8 mouse cellular contexts compared by ENCODE assay signal in the genomic region with DNA sequence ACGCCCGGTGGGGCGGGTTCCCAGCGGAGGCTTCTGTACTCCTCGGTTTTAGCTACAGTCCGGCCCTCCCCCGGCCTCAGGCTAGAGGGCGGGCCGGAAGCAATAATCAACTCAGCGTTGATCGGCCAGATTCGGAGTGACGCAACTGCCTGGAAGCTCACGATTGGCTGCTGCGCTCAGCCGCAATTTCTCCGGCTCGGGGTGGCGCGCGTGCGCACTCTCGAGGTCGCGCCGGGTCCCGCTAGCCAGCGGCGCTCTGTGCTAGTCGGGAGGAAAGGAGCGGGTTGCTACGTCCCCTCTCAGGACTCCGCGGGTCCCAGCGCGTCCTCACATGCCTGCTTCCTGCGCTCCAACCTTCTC. TPM values are rescaled to one million over a fixed set of nuclear protein-coding genes. Genes with fewer than 3 reads are reported as not detected.
DNase-seq lines count a peak whose midpoint lies in the region; ATAC-seq and TF ChIP-seq lines count a peak whose summit lies in the region.

TSS of gene Tecpr1 (minus strand) at position 113 of the 360 bp plus-strand sequence.

- no peaks in the 10 kb centered on the region for H3K27me3 ChIP-seq in MEL (ENCODE audit: control insufficient read depth in 1 of 2, insufficient read depth in 2 of 2, low read length in 2 of 2)
- H3K27me3 ChIP-seq in cerebellum, adult 2 months (ENCODE audit: control insufficient read depth, insufficient read depth, low read length): no peaks in the 10 kb centered on the region
- H3K27me3 ChIP-seq in forebrain, postnatal 0 days (ENCODE audit: insufficient read depth, low read length): no peaks in the 10 kb centered on the region
- no peaks in the 10 kb centered on the region for H3K27me3 ChIP-seq in lung, embryonic 15.5 days

- peak; percentile 98 for ATAC-seq in forebrain, postnatal 0 days
- ATAC-seq in lung, embryonic 15.5 days (ENCODE audit: borderline replicate concordance, extremely low read depth, low FRiP score, low TSS enrichment): peak; percentile 98

- H3K79me2 ChIP-seq in MEL (ENCODE audit: control insufficient read depth, insufficient read depth, low read length, poor library complexity): no peaks in the 10 kb centered on the region

- WGBS in cerebellum, adult 2 months: under 1% methylated on average over 37 of the region's 37 CpGs
- under 1% methylated on average over 37 of the region's 37 CpGs for WGBS in forebrain, postnatal 0 days
- under 1% methylated on average over 37 of the region's 37 CpGs for WGBS in lung, embryonic 15.5 days

- no peaks in the 10 kb centered on the region for H3K9me3 ChIP-seq in MEL (replicated peaks; ENCODE audit: insufficient read depth, low read length)
- no peaks in the 10 kb centered on the region for H3K9me3 ChIP-seq in forebrain, postnatal 0 days (ENCODE audit: low read length)
- H3K9me3 ChIP-seq in lung, embryonic 15.5 days: no peaks in the 10 kb centered on the region

- TF ChIP-seq POLR2A in MEL (IDR thresholded peaks at IDR 0.05; ENCODE audit: control insufficient read depth in 1 of 2, insufficient read depth in 1 of 2, low read depth in 1 of 2, low read length in 2 of 2, poor library complexity in 1 of 2): peak; percentile 90 to 96; a peak in 3 of 4 replicates
- TF ChIP-seq POLR2A in cerebellum, adult 2 months (IDR thresholded peaks at IDR 0.05; ENCODE audit: borderline replicate concordance, insufficient read depth, low read length): peak; percentile 97

- peak within 1 kb of the TSS; percentile 68 for H3K27ac ChIP-seq in MEL (ENCODE audit: control insufficient read depth, low read depth, low read length)
- peak within 1 kb of the TSS; percentile 96 for H3K27ac ChIP-seq in cerebellum, adult 2 months (ENCODE audit: insufficient read depth, low read length)
- peak within 1 kb of the TSS; percentile 80 for H3K27ac ChIP-seq in forebrain, postnatal 0 days (ENCODE audit: low read depth, low read length)
- H3K27ac ChIP-seq in lung, embryonic 15.5 days: peak within 1 kb of the TSS; percentile 74

- 0 out of 6 replicates have a peak, but pooled peaks of 1 of the 3 experiments have one; percentile 1 for TF ChIP-seq CTCF in MEL (IDR thresholded peaks at IDR 0.05 in 2 of 3, conservative IDR thresholded peaks at IDR 0.05 in 1 of 3; ENCODE audit: control insufficient read depth in 1 of 3, insufficient read depth in 1 of 3, low read depth in 2 of 3, low read length in 3 of 3, poor library complexity in 1 of 3, severe bottlenecking in 1 of 3)
- no peak for TF ChIP-seq CTCF in cerebellum, adult 2 months (IDR thresholded peaks at IDR 0.05; ENCODE audit: borderline replicate concordance, insufficient read depth, low read depth, low read length)
- TF ChIP-seq CTCF in forebrain, postnatal 0 days (IDR thresholded peaks at IDR 0.05; ENCODE audit: low read depth): peak; percentile 34; the same call in 1 of the 2 replicates

- no peak for TF ChIP-seq RAD21 in MEL (IDR thresholded peaks at IDR 0.05; ENCODE audit: low read depth, low read length)

- peaks cover 0 to 9% of the 10 kb centered on the region in 2 experiments; a peak in 1 of 4 replicates for H3K4me1 ChIP-seq in MEL (ENCODE audit: control insufficient read depth in 1 of 2, insufficient read depth in 2 of 2, low read length in 2 of 2)
- H3K4me1 ChIP-seq in cerebellum, adult 2 months (ENCODE audit: control insufficient read depth, insufficient read depth, low read length): peaks cover 32% of the 10 kb centered on the region
- H3K4me1 ChIP-seq in forebrain, postnatal 0 days (ENCODE audit: insufficient read depth): peaks cover 3% of the 10 kb centered on the region; the same call in 1 of the 2 replicates
- peaks cover 24% of the 10 kb centered on the region for H3K4me1 ChIP-seq in lung, embryonic 15.5 days

- peak; percentile 96 for DNase-seq in MEL (ENCODE audit: low read depth, low spot score)
- peak; percentile 96 to 98 for DNase-seq in cerebellum, adult 2 months
- peak; percentile 96 for DNase-seq in forebrain, postnatal 0 days
- peak; percentile 95 for DNase-seq in heart, postnatal 4 days
- DNase-seq in layer of hippocampus, adult 8-10 months (ENCODE audit: low spot score in 2 of 2): peak; percentile 93 to 94
- DNase-seq in ovary, adult 18-20 months (ENCODE audit: low spot score): peak; percentile 92
- DNase-seq in thymus, postnatal 0 days (ENCODE audit: low spot score): peak; percentile 95

- H3K36me3 ChIP-seq in MEL (ENCODE audit: control insufficient read depth in 1 of 2, insufficient read depth in 2 of 2, low read length in 2 of 2): no peaks in the 10 kb centered on the region; a peak in 1 of 4 replicates
- no peaks in the 10 kb centered on the region; the same call in 1 of the 2 replicates for H3K36me3 ChIP-seq in forebrain, postnatal 0 days (ENCODE audit: insufficient read depth)
- H3K36me3 ChIP-seq in lung, embryonic 15.5 days: no peaks in the 10 kb centered on the region

- H3K4me3 ChIP-seq in MEL (ENCODE audit: control insufficient read depth in 1 of 2, insufficient read depth in 1 of 2, low read depth in 2 of 2, low read length in 2 of 2): peak within 1 kb of the TSS; percentile 82 to 97
- H3K4me3 ChIP-seq in cerebellum, adult 2 months (replicated peaks; ENCODE audit: insufficient read depth, low read depth, low read length): peak within 1 kb of the TSS; percentile 96
- peak within 1 kb of the TSS; percentile 89 for H3K4me3 ChIP-seq in forebrain, postnatal 0 days (ENCODE audit: low read depth, low read length)
- H3K4me3 ChIP-seq in lung, embryonic 15.5 days: peak within 1 kb of the TSS; percentile 67

- peak within 1 kb of the TSS; percentile 84 for H3K9ac ChIP-seq in MEL (ENCODE audit: control insufficient read depth, low read depth, low read length, poor library complexity, severe bottlenecking)
- peak within 1 kb of the TSS; percentile 74 for H3K9ac ChIP-seq in forebrain, postnatal 0 days
- peak within 1 kb of the TSS; percentile 66 for H3K9ac ChIP-seq in lung, embryonic 15.5 days

- TF ChIP-seq EP300 in MEL (IDR thresholded peaks at IDR 0.05; ENCODE audit: low read depth in 1 of 2, low read length in 2 of 2): peak in 1 of 2 experiments; percentile 16; a peak in 2 of 4 replicates

- H3K4me2 ChIP-seq in forebrain, postnatal 0 days (ENCODE audit: low read depth): peak within 1 kb of the TSS; percentile 82
- H3K4me2 ChIP-seq in lung, embryonic 15.5 days: peak within 1 kb of the TSS; percentile 77

TF ChIP-seq in MEL, 35 proteins besides CTCF, POLR2A, EP300 and RAD21 (continues in another document):
- TF ChIP-seq MXI1 (IDR thresholded peaks at IDR 0.05; ENCODE audit: low read depth, low read length): no peak; the same call in 1 of the 2 replicates
- peak; percentile 73; the same call in 1 of the 2 replicates for TF ChIP-seq ZMIZ1 (IDR thresholded peaks at IDR 0.05; ENCODE audit: low read depth, low read length)
- TF ChIP-seq RCOR1 (IDR thresholded peaks at IDR 0.05; ENCODE audit: low read depth, low read length): no peak
- no peak for TF ChIP-seq ZNF384 (IDR thresholded peaks at IDR 0.05; ENCODE audit: low read depth, low read length)
- no peak for TF ChIP-seq ZKSCAN1 (IDR thresholded peaks at IDR 0.05; ENCODE audit: low read depth, low read length)
- peak; percentile 92 for TF ChIP-seq NELFE (IDR thresholded peaks at IDR 0.05; ENCODE audit: low read depth, low read length)
- peak; percentile 56; the same call in 1 of the 2 replicates for TF ChIP-seq TBP (IDR thresholded peaks at IDR 0.05; ENCODE audit: low read depth, low read length)
- no peak for TF ChIP-seq GATA1 (IDR thresholded peaks at IDR 0.05; ENCODE audit: low read depth, low read length)
- TF ChIP-seq TCF12 (IDR thresholded peaks at IDR 0.05; ENCODE audit: low read depth, low read length): peak; percentile 52
- TF ChIP-seq MAFK (IDR thresholded peaks at IDR 0.05; ENCODE audit: borderline replicate concordance, low read depth, low read length): no peak
- peak; percentile 78 for TF ChIP-seq HCFC1 (IDR thresholded peaks at IDR 0.05; ENCODE audit: low read depth, low read length)
- no peak for TF ChIP-seq BHLHE40 (IDR thresholded peaks at IDR 0.05; ENCODE audit: borderline replicate concordance, low read depth, low read length)
- peak; percentile 83; the same call in 1 of the 2 replicates for TF ChIP-seq SIN3A (IDR thresholded peaks at IDR 0.05; ENCODE audit: low read length)
- no peak for TF ChIP-seq TAL1 (IDR thresholded peaks at IDR 0.05; ENCODE audit: low read length)
- TF ChIP-seq POLR2AphosphoS5 (IDR thresholded peaks at IDR 0.05; ENCODE audit: borderline replicate concordance, low read depth, low read length): no peak
- no peak for TF ChIP-seq CHD1 (IDR thresholded peaks at IDR 0.05; ENCODE audit: low read depth, low read length)
- peak; percentile 80 for TF ChIP-seq NRF1 (IDR thresholded peaks at IDR 0.05; ENCODE audit: insufficient read depth, low read depth, low read length, poor library complexity, severe bottlenecking)
- no peak; the same call in 1 of the 2 replicates for TF ChIP-seq KAT2A (conservative IDR thresholded peaks at IDR 0.05; ENCODE audit: low read depth, low read length)
- TF ChIP-seq MAZ (IDR thresholded peaks at IDR 0.05; ENCODE audit: low read depth, low read length): no peak
- peak; percentile 72; the same call in 1 of the 2 replicates for TF ChIP-seq POLR2AphosphoS2 (IDR thresholded peaks at IDR 0.05; ENCODE audit: low read length)
- 0 out of 2 replicates have a peak, but pooled peaks have one; percentile 25 for TF ChIP-seq MAX (IDR thresholded peaks at IDR 0.05; ENCODE audit: low read length)
- TF ChIP-seq ZC3H11A (IDR thresholded peaks at IDR 0.05; ENCODE audit: low read depth, low read length): no peak
- no peak for TF ChIP-seq USF2 (IDR thresholded peaks at IDR 0.05; ENCODE audit: borderline replicate concordance in 1 of 2, insufficient read depth in 1 of 2, low read depth in 1 of 2, low read length in 2 of 2)
- no peak for TF ChIP-seq CHD2 (IDR thresholded peaks at IDR 0.05; ENCODE audit: low read length)
- TF ChIP-seq MEF2A (IDR thresholded peaks at IDR 0.05; ENCODE audit: extremely low read depth, insufficient replicate concordance, low read depth, low read length, poor library complexity, severe bottlenecking): no peak

RNA-seq across cellular contexts. Expression of gene Tecpr1, which starts in this region (rescaled TPM):
- 6.2 and 7.1 TPM in 2 replicates for total RNA-seq in MEL (2012; rRNA removed)
- 1 to 10 TPM in 1 of 2 experiments, not detected in 1; 9.0 TPM for polyA plus RNA-seq in MEL (2012; ENCODE audit: insufficient read depth in 1 of 2, insufficient read length in 2 of 2, low read depth in 1 of 2, low replicate concordance in 2 of 2, missing spikeins in 1 of 2)
- 164 and 182 TPM in 2 replicates for polyA plus RNA-seq in cerebellum, adult 2 months (2012; rRNA removed)
- 55.9 and 57.7 TPM in 2 replicates for total RNA-seq in forebrain, postnatal 0 days (2014; rRNA removed)
- polyA plus RNA-seq in forebrain, postnatal 0 days (2015; fragmentation: Nextera tagmentation; extraction: Ambion mirVana): 25.5 and 32.7 TPM in 2 replicates
- 10 to 100 TPM; 24.1 to 26.0 TPM for total RNA-seq in heart, postnatal 4 days (2021)
- total RNA-seq in layer of hippocampus, adult 8-10 months (2022): 100 to 1,000 TPM; 103 to 120 (median 109) TPM
- polyA plus RNA-seq in lung, embryonic 15.5 days (2015; fragmentation: Nextera tagmentation; extraction: Ambion mirVana): 21.2 and 25.1 TPM in 2 replicates
- polyA plus RNA-seq in thymus, postnatal 0 days (2015; fragmentation: Nextera tagmentation; extraction: Ambion mirVana): 37.6 and 51.3 TPM in 2 replicates

Comparison
In these comparisons a context has a peak if more than half of its experiments do, and no peak if none do; other contexts are left out.
1. Peak in every context shown above with its lines: DNase-seq, ATAC-seq, H3K4me3 ChIP-seq and H3K27ac ChIP-seq.